Mouse (Mus musculus) intestine, postnatal 0 days (tissue): ENCODE data around the gene Tff3. TPM values are rescaled to one million over a fixed set of nuclear protein-coding genes. Genes with fewer than 3 reads are reported as not detected.

Experiments
- ATAC-seq: fragments of 200-750 bp; cut with Nextera tagmentation; 2 replicates; pipeline ENCODE4 v1.8.0; 2017; ENCODE audit warnings: mild to moderate bottlenecking, moderate TSS enrichment, moderate library complexity
- H3K27ac ChIP-seq: fragments of 300-500 bp; sonication (generic); 2 replicates; pipeline ENCODE4 v1.5.1; 2014; ENCODE audit warnings: mild to moderate bottlenecking, low read depth, low read length, moderate library complexity
- H3K27me3 ChIP-seq: fragments of 300-500 bp; sonication (generic); replicated peaks from 2 replicates; pipeline ENCODE4 v1.6.1; 2014; ENCODE audit warnings: low read length, mixed read lengths; ENCODE audit not compliant: control insufficient read depth, insufficient read depth
- H3K36me3 ChIP-seq: fragments of 300-500 bp; sonication (generic); 2 replicates; pipeline ENCODE4 v1.6.1; 2014; ENCODE audit warnings: mild to moderate bottlenecking, moderate library complexity; ENCODE audit not compliant: control insufficient read depth, insufficient read depth
- H3K4me1 ChIP-seq: fragments of 300-500 bp; sonication (generic); replicated peaks from 2 replicates; pipeline ENCODE4 v1.6.1; 2014; ENCODE audit warnings: antibody characterized with exemption, low read length, mixed read lengths; ENCODE audit not compliant: control insufficient read depth, insufficient read depth
- H3K4me2 ChIP-seq: fragments of 300-500 bp; sonication (generic); replicated peaks from 2 replicates; pipeline ENCODE4 v1.6.1; 2014; ENCODE audit warnings: low read depth, mild to moderate bottlenecking, moderate library complexity
- H3K4me3 ChIP-seq: fragments of 300-500 bp; sonication (generic); 2 replicates; pipeline ENCODE4 v1.5.1; 2014; ENCODE audit warnings: low read depth, low read length
- H3K9ac ChIP-seq: fragments of 300-500 bp; sonication (generic); 2 replicates; pipeline ENCODE4 v1.6.1; 2014; ENCODE audit warnings: mild to moderate bottlenecking, low read depth, low read length
- H3K9me3 ChIP-seq: fragments of 300-500 bp; sonication (generic); 2 replicates; pipeline ENCODE4 v1.6.1; 2016; ENCODE audit warnings: mixed run types; ENCODE audit not compliant: control insufficient read depth
- CTCF ChIP-seq: sonication (generic); IDR thresholded peaks from 2 replicates; pipeline ENCODE4 v1.5.1; 2016; ENCODE audit warnings: low read depth, mild to moderate bottlenecking, control low read depth, antibody characterized with exemption, moderate library complexity
- WGBS: fragments of 180-500 bp; shearing (Covaris S2); extraction: QIAGEN DNeasy Blood & Tissue Kit; methylation state at CpG from one replicate; pipeline ENCODE4 v1.1.7; 2014; 5-methylcytosine and 5-hydroxymethylcytosine counted together
- polyA plus RNA-seq: library from polyadenylated mRNA; unstranded; fragments of >200 nt; fragmentation: Nextera tagmentation; extraction: Ambion mirVana; gene quantifications from 2 replicates; pipeline ENCODE4 v1.2.1, GENCODE M21; 2015

The Tff3 gene
- polyA plus RNA-seq, 1 experiment from 2014 or later: 2,206 TPM

GRCm38 (mm10) chr17:31142116-31142515 is 12.7 kb upstream of the Tff3 start:
- TF ChIP-seq CTCF: no peak
- no peak overlapping the region for H3K4me3 ChIP-seq
- H3K9ac ChIP-seq: no peak overlapping the region
- ATAC-seq: no peak
- 0 out of 2 replicates have a peak, but pooled peaks cover 4% of the 10 kb centered on the region for H3K4me1 ChIP-seq
- no peak overlapping the region for H3K4me2 ChIP-seq
- no peaks in the 10 kb centered on the region for H3K9me3 ChIP-seq
- H3K27ac ChIP-seq: no peak overlapping the region
- no peaks in the 10 kb centered on the region for H3K27me3 ChIP-seq
- no peaks in the 10 kb centered on the region for H3K36me3 ChIP-seq
- WGBS: 93% methylated on average over 7 of the region's 7 CpGs

- H3K4me3 ChIP-seq: no peak overlapping the region
- no peak overlapping the region for H3K27ac ChIP-seq
- peak; percentile 92 for TF ChIP-seq CTCF
- H3K27me3 ChIP-seq: no peaks in the 10 kb centered on the region
- peak; percentile 36; the same call in 1 of the 2 replicates for ATAC-seq
- WGBS: 15% methylated on average over 5 of the region's 5 CpGs
- H3K4me1 ChIP-seq: no peaks in the 10 kb centered on the region
- H3K36me3 ChIP-seq: no peaks in the 10 kb centered on the region
- H3K9me3 ChIP-seq: no peaks in the 10 kb centered on the region
- H3K9ac ChIP-seq: no peak overlapping the region
- H3K4me2 ChIP-seq: no peak overlapping the region
Observed at GRCm38 (mm10) chr17:31138398-31138797, 9.0 kb upstream of the Tff3 start.

GRCm38 (mm10) chr17:31136821-31137220 is 7.4 kb upstream of the Tff3 start:
- no peak for TF ChIP-seq CTCF
- H3K4me1 ChIP-seq: no peaks in the 10 kb centered on the region
- H3K36me3 ChIP-seq: no peaks in the 10 kb centered on the region
- no peak overlapping the region for H3K4me2 ChIP-seq
- no peaks in the 10 kb centered on the region for H3K9me3 ChIP-seq
- WGBS: 92% methylated on average over 1 of the region's 1 CpGs
- no peak for ATAC-seq
- H3K27ac ChIP-seq: no peak overlapping the region
- H3K27me3 ChIP-seq: no peaks in the 10 kb centered on the region
- H3K9ac ChIP-seq: no peak overlapping the region
- H3K4me3 ChIP-seq: no peak overlapping the region

- WGBS: 51% methylated on average over 3 of the region's 3 CpGs
- Histone ChIP-seq H3K36me3 (no peaks in the 10 kb centered on the region), H3K9me3 (no peaks in the 10 kb centered on the region), H3K27me3 (no peaks in the 10 kb centered on the region), H3K9ac (no peak overlapping the region), H3K4me1 (no peaks in the 10 kb centered on the region), H3K27ac (no peak overlapping the region), H3K4me3 (no peak overlapping the region), H3K4me2 (no peak overlapping the region)
- TF ChIP-seq CTCF: no peak
- no peak for ATAC-seq
Observed at GRCm38 (mm10) chr17:31136291-31136690, 6.8 kb upstream of the Tff3 start.

- H3K9me3 ChIP-seq: no peaks in the 10 kb centered on the region
- H3K4me2 ChIP-seq: peak overlapping the region; percentile 43
- no peaks in the 10 kb centered on the region for H3K36me3 ChIP-seq
- TF ChIP-seq CTCF: peak; percentile 24
- no peaks in the 10 kb centered on the region for H3K4me1 ChIP-seq
- H3K27ac ChIP-seq: peak overlapping the region; percentile 21; the same call in 1 of the 2 replicates
- H3K9ac ChIP-seq: no peak overlapping the region; the same call in 1 of the 2 replicates
- H3K4me3 ChIP-seq: no peak overlapping the region
- ATAC-seq: peak; percentile 37
- H3K27me3 ChIP-seq: no peaks in the 10 kb centered on the region
- 33% methylated on average over 6 of the region's 6 CpGs for WGBS
Observed at GRCm38 (mm10) chr17:31134913-31135312, 5.5 kb upstream of the Tff3 start.

GRCm38 (mm10) chr17:31133776-31134175 is 4.3 kb upstream of the Tff3 start:
- Histone ChIP-seq H3K4me3 (no peak overlapping the region), H3K9ac (no peak overlapping the region), H3K4me2 (peak overlapping the region; percentile 43), H3K4me1 (no peaks in the 10 kb centered on the region), H3K27ac (no peak overlapping the region), H3K27me3 (no peaks in the 10 kb centered on the region), H3K36me3 (no peaks in the 10 kb centered on the region), H3K9me3 (no peaks in the 10 kb centered on the region)
- 36% methylated on average over 15 of the region's 15 CpGs for WGBS
- no peak for ATAC-seq
- TF ChIP-seq CTCF: no peak

- Histone ChIP-seq H3K27me3 (no peaks in the 10 kb centered on the region), H3K27ac (no peak overlapping the region), H3K36me3 (no peaks in the 10 kb centered on the region), H3K4me2 (no peak overlapping the region), H3K9me3 (no peaks in the 10 kb centered on the region), H3K4me1 (no peaks in the 10 kb centered on the region), H3K9ac (no peak overlapping the region), H3K4me3 (no peak overlapping the region)
- ATAC-seq: no peak
- no peak for TF ChIP-seq CTCF
- 37% methylated on average over 10 of the region's 10 CpGs for WGBS
Observed at GRCm38 (mm10) chr17:31131269-31131821, 1.9 kb upstream of the Tff3 start.
